ENCODE assay signal across 18 mouse cellular contexts in genomic region chr16:90164942-90165341, GRCm38 (mm10).
"Had no signal": no experiment of that assay in that cellular context is flagged by ENCODE, and none has a peak within 500 bp of the region (broad histone marks: within the 10 kb centered on the region; RNA-seq: fewer than 3 reads in every experiment).

No protein-coding gene starts in this region.

- H3K4me2 ChIP-seq: liver, embryonic 15.5 days; lung, embryonic 15.5 days; midbrain, embryonic 12.5 days; midbrain, embryonic 15.5 days; neural tube, embryonic 13.5 days had no signal

- H3K36me3 ChIP-seq: liver, embryonic 15.5 days; lung, embryonic 15.5 days; midbrain, embryonic 12.5 days; midbrain, embryonic 15.5 days; neural tube, embryonic 13.5 days had no signal

- H3K9ac ChIP-seq: liver, embryonic 15.5 days; lung, embryonic 15.5 days; midbrain, embryonic 12.5 days; midbrain, embryonic 15.5 days; neural tube, embryonic 13.5 days had no signal

- H3K27ac ChIP-seq: layer of hippocampus, adult 2 months; left cerebral cortex, adult 2 months; liver, embryonic 15.5 days; lung, embryonic 15.5 days; midbrain, embryonic 12.5 days; midbrain, embryonic 15.5 days; neural tube, embryonic 13.5 days had no signal

- H3K9me3 ChIP-seq: liver, embryonic 15.5 days; lung, embryonic 15.5 days; midbrain, embryonic 12.5 days; midbrain, embryonic 15.5 days; neural tube, embryonic 13.5 days had no signal

- DNase-seq: kidney, adult 18-20 months; kidney, adult 9 months; layer of hippocampus, postnatal 36 days; lung, adult 18-20 months; lung, postnatal 10 days; lung, postnatal 36 days; retina, postnatal 1 day; right cerebral cortex, postnatal 25 days; spleen, adult 18-20 months; thymus, adult 18-20 months; thymus, postnatal 36 days had no signal

- H3K4me3 ChIP-seq: layer of hippocampus, adult 2 months; left cerebral cortex, adult 2 months; liver, embryonic 15.5 days; lung, embryonic 15.5 days; midbrain, embryonic 12.5 days; midbrain, embryonic 15.5 days; neural tube, embryonic 13.5 days had no signal

- ATAC-seq: midbrain, embryonic 15.5 days had no signal

- H3K4me1 ChIP-seq: liver, embryonic 15.5 days; lung, embryonic 15.5 days; midbrain, embryonic 12.5 days; midbrain, embryonic 15.5 days; neural tube, embryonic 13.5 days had no signal

- H3K27me3 ChIP-seq: lung, embryonic 15.5 days; midbrain, embryonic 15.5 days; neural tube, embryonic 13.5 days had no signal
